Mouse (Mus musculus): ENCODE measurements around the gene Prr36. TPM values are rescaled to one million over a fixed set of nuclear protein-coding genes. Genes with fewer than 3 reads are reported as not detected.

Prr36 gene
- polyA plus RNA-seq, 1 experiment from 2014 or later: 39.2 TPM

GRCm38 (mm10) chr8:4212809-4213209 lies 4.5 kb downstream of the Prr36 start:
- 0 out of 2 replicates have a peak, but pooled peaks have one; percentile 0 for ATAC-seq (ENCODE audit: low FRiP score)
- H3K27me3 ChIP-seq: peaks cover 10% of the 10 kb centered on the region
- peaks cover 44% of the 10 kb centered on the region for H3K4me1 ChIP-seq

GRCm38 (mm10) chr8:4211097-4211496 lies 6.2 kb downstream of the Prr36 start:
- no peak for ATAC-seq (ENCODE audit: low FRiP score)
- Histone ChIP-seq H3K4me3 (no peak overlapping the region), H3K36me3 (peaks cover 53% of the 10 kb centered on the region), H3K9ac (no peak overlapping the region), H3K4me1 (peaks cover 56% of the 10 kb centered on the region), H3K9me3 (replicated peaks) (no peaks in the 10 kb centered on the region), H3K27ac (no peak overlapping the region), H3K27me3 (peaks cover 26% of the 10 kb centered on the region), H3K4me2 (replicated peaks) (no peak overlapping the region)
- WGBS: 73% methylated on average over 6 of the region's 6 CpGs

More at GRCm38 (mm10) chr8:4212809-4213209, 4.5 kb downstream of the Prr36 start:
- Histone ChIP-seq H3K36me3 (peaks cover 41% of the 10 kb centered on the region), H3K4me3 (peak overlapping the region; percentile 44), H3K4me2 (replicated peaks) (peak overlapping the region; percentile 89), H3K27ac (0 out of 2 replicates have a peak overlapping the region, but pooled peaks have one; percentile 35), H3K9me3 (replicated peaks) (no peaks in the 10 kb centered on the region), H3K9ac (peak overlapping the region; percentile 61)
- 1% methylated on average over 25 of the region's 25 CpGs for WGBS

GRCm38 (mm10) chr8:4207016-4207350 lies 10.3 kb downstream of the Prr36 start:
- 34% methylated on average over 2 of the region's 2 CpGs for WGBS
- 0 out of 2 replicates have a peak overlapping the region, but pooled peaks have one; percentile 4 for H3K4me2 ChIP-seq (replicated peaks)
- H3K4me3 ChIP-seq: no peak overlapping the region
- no peak overlapping the region for H3K9ac ChIP-seq
- peaks cover 23% of the 10 kb centered on the region for H3K4me1 ChIP-seq
- H3K9me3 ChIP-seq (replicated peaks): no peaks in the 10 kb centered on the region
- no peak overlapping the region for H3K27ac ChIP-seq
- H3K27me3 ChIP-seq: peaks cover 44% of the 10 kb centered on the region
- no peak for ATAC-seq (ENCODE audit: low FRiP score)
- peaks cover 77% of the 10 kb centered on the region for H3K36me3 ChIP-seq

- Histone ChIP-seq H3K4me2 (replicated peaks) (0 out of 2 replicates have a peak overlapping the region, but pooled peaks have one; percentile 4), H3K4me3 (no peak overlapping the region), H3K36me3 (peaks cover 79% of the 10 kb centered on the region), H3K27me3 (peaks cover 48% of the 10 kb centered on the region), H3K9ac (peak overlapping the region; percentile 41), H3K9me3 (replicated peaks) (no peaks in the 10 kb centered on the region), H3K27ac (no peak overlapping the region), H3K4me1 (peaks cover 23% of the 10 kb centered on the region)
- ATAC-seq (ENCODE audit: low FRiP score): no peak; the same call in 1 of the 2 replicates
- 12% methylated on average over 44 of the region's 44 CpGs for WGBS
Measured at GRCm38 (mm10) chr8:4206182-4207015, 10.9 kb downstream of the Prr36 start.

GRCm38 (mm10) chr8:4205246-4206123 lies 11.8 kb downstream of the Prr36 start:
- no peak for ATAC-seq (ENCODE audit: low FRiP score)
- Histone ChIP-seq H3K9ac (no peak overlapping the region), H3K4me2 (replicated peaks) (no peak overlapping the region), H3K27me3 (peaks cover 48% of the 10 kb centered on the region), H3K4me3 (no peak overlapping the region), H3K27ac (no peak overlapping the region), H3K36me3 (peaks cover 78% of the 10 kb centered on the region), H3K4me1 (peaks cover 19% of the 10 kb centered on the region), H3K9me3 (replicated peaks) (no peaks in the 10 kb centered on the region)
- 17% methylated on average over 38 of the region's 38 CpGs for WGBS

- Histone ChIP-seq H3K4me3 (no peak overlapping the region), H3K36me3 (peaks cover 56% of the 10 kb centered on the region), H3K27me3 (peaks cover 34% of the 10 kb centered on the region), H3K9me3 (replicated peaks) (no peaks in the 10 kb centered on the region), H3K9ac (no peak overlapping the region), H3K4me1 (peaks cover 6% of the 10 kb centered on the region), H3K27ac (no peak overlapping the region), H3K4me2 (replicated peaks) (no peak overlapping the region)
- ATAC-seq (ENCODE audit: low FRiP score): no peak
- WGBS: 58% methylated on average over 2 of the region's 2 CpGs
Measured at GRCm38 (mm10) chr8:4201321-4201720, 15.9 kb downstream of the Prr36 start.

GRCm38 (mm10) chr8:4193588-4193894 lies 23.7 kb downstream of the Prr36 start:
- ATAC-seq (ENCODE audit: low FRiP score): peak; percentile 8; the same call in 1 of the 2 replicates

GRCm38 (mm10) chr8:4192807-4193587 lies 24.3 kb downstream of the Prr36 start:
- H3K27me3 ChIP-seq: no peaks in the 10 kb centered on the region
- peak overlapping the region; percentile 81 for H3K27ac ChIP-seq
- peaks cover 43% of the 10 kb centered on the region for H3K36me3 ChIP-seq
- peak; percentile 81 for ATAC-seq (ENCODE audit: low FRiP score)
- 0 out of 2 replicates have a peak overlapping the region, but pooled peaks have one; percentile 15 for H3K9ac ChIP-seq
- no peaks in the 10 kb centered on the region for H3K9me3 ChIP-seq (replicated peaks)
- H3K4me2 ChIP-seq (replicated peaks): 0 out of 2 replicates have a peak overlapping the region, but pooled peaks have one; percentile 23
- no peak overlapping the region for H3K4me3 ChIP-seq
- WGBS: 4% methylated on average over 18 of the region's 18 CpGs
- peaks cover 18% of the 10 kb centered on the region for H3K4me1 ChIP-seq

More at GRCm38 (mm10) chr8:4193588-4193894, 23.7 kb downstream of the Prr36 start:
- 54% methylated on average over 7 of the region's 7 CpGs for WGBS
- Histone ChIP-seq H3K9ac (no peak overlapping the region), H3K27me3 (no peaks in the 10 kb centered on the region), H3K4me3 (no peak overlapping the region), H3K36me3 (peaks cover 37% of the 10 kb centered on the region), H3K4me2 (replicated peaks) (0 out of 2 replicates have a peak overlapping the region, but pooled peaks have one; percentile 23), H3K27ac (peak overlapping the region; percentile 81; the same call in 1 of the 2 replicates), H3K9me3 (replicated peaks) (no peaks in the 10 kb centered on the region), H3K4me1 (peaks cover 18% of the 10 kb centered on the region)

GRCm38 (mm10) chr8:4192305-4192704 lies 25.0 kb downstream of the Prr36 start:
- Histone ChIP-seq H3K27ac (peak overlapping the region; percentile 81), H3K4me3 (no peak overlapping the region), H3K27me3 (no peaks in the 10 kb centered on the region), H3K9me3 (replicated peaks) (no peaks in the 10 kb centered on the region), H3K9ac (no peak overlapping the region), H3K36me3 (peaks cover 50% of the 10 kb centered on the region), H3K4me1 (peaks cover 18% of the 10 kb centered on the region), H3K4me2 (replicated peaks) (no peak overlapping the region)
- peak; percentile 74 for ATAC-seq (ENCODE audit: low FRiP score)
- 37% methylated on average over 5 of the region's 5 CpGs for WGBS

GRCm38 (mm10) chr8:4189031-4189722 lies 28.1 kb downstream of the Prr36 start:
- no peak overlapping the region for H3K9ac ChIP-seq
- no peaks in the 10 kb centered on the region for H3K27me3 ChIP-seq
- WGBS: 30% methylated on average over 3 of the region's 3 CpGs
- no peak overlapping the region for H3K4me2 ChIP-seq (replicated peaks)
- ATAC-seq (ENCODE audit: low FRiP score): no peak
- H3K36me3 ChIP-seq: peaks cover 65% of the 10 kb centered on the region
- no peak overlapping the region for H3K4me3 ChIP-seq
- no peaks in the 10 kb centered on the region for H3K9me3 ChIP-seq (replicated peaks)
- peaks cover 18% of the 10 kb centered on the region for H3K4me1 ChIP-seq
- H3K27ac ChIP-seq: no peak overlapping the region

GRCm38 (mm10) chr8:4188605-4189004 lies 28.7 kb downstream of the Prr36 start:
- Histone ChIP-seq H3K27ac (no peak overlapping the region), H3K4me2 (replicated peaks) (no peak overlapping the region), H3K4me3 (no peak overlapping the region), H3K4me1 (peaks cover 17% of the 10 kb centered on the region), H3K9me3 (replicated peaks) (no peaks in the 10 kb centered on the region), H3K27me3 (no peaks in the 10 kb centered on the region), H3K9ac (no peak overlapping the region), H3K36me3 (peaks cover 67% of the 10 kb centered on the region)
- ATAC-seq (ENCODE audit: low FRiP score): no peak

Data from hindbrain, embryonic 12.5 days (tissue).